Mouse (Mus musculus): ENCODE measurements around the gene Gm10198.

DNA sequence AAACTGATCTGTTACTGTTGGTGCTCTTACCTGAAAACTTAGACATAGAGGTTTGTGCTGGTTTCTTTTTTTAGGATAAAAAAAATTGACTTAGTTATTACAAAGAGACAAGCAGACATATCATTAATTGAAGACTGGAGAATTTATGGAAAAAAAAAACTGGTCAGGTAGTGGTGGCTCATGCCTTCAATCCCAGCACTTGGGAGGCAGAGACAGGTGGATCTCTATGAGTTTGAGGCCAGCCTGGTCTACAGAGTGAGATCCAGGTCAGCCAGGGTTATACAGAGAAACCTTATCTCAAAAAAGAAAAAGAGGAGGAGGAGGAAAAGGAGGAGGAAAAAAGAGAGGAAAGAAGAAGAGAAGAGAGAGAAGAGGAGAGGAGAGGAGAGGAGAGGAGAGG, at the start of gene Gm10198:
- TF ChIP-seq CTCF (IDR thresholded peaks at IDR 0.05; ENCODE audit: borderline replicate concordance, extremely low read depth, insufficient read depth, insufficient read length) = no peak
- no peak for TF ChIP-seq POLR2A (IDR thresholded peaks at IDR 0.05; ENCODE audit: borderline replicate concordance, extremely low read depth, insufficient read depth, insufficient read length, poor library complexity, severe bottlenecking)

All from brain, embryonic 14.5 days (tissue).